Mouse (Mus musculus) skeletal muscle tissue, adult 2 months (tissue): ENCODE results near the gene Etfrf1.

Experiments used
- DNase-seq: peaks from one replicate; pipeline ENCODE4 v3.0.0-alpha.2; 2012; ENCODE audit warnings: low read depth, low spot score

The Etfrf1 gene

GRCm38 (mm10) chr6:145210816-145211338 is at the start of gene Etfrf1, which contains the start of gene Casc1:
TSS of gene Etfrf1 (plus strand) at chr6:145211134.
TSS of gene Casc1 (minus strand) at chr6:145211005.
- DNase-seq: peak; percentile 100

GRCm38 (mm10) chr6:145171892-145172606 is 38.9 kb upstream of the Etfrf1 start:
- no peak for DNase-seq

DNA sequence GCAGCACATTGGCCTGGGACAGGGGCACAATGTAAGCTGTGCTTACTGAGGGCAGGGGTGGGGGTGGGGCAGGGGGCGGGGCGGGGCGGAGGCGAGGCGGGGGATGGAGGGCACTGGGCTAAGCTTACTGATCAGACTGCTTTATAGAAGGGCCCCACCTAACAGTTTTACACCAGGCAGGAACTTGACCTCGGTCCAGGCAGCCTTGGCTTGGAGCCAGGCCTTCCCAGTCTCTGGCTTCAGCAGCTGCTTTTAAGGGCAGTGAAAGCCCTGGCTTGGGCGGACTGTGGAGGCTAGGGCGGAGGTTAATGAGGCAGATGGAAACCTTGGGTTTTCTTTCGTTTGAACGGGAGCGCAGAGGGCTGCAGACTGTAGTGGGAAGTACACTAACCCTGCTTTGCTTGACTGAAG is 37.1 kb upstream of the Etfrf1 start:
- DNase-seq: peak; percentile 70

- DNase-seq: no peak
Measured at GRCm38 (mm10) chr6:145175571-145175981, 35.4 kb upstream of the Etfrf1 start.

GRCm38 (mm10) chr6:145176474-145176873 is 34.5 kb upstream of the Etfrf1 start:
- DNase-seq: no peak

DNA sequence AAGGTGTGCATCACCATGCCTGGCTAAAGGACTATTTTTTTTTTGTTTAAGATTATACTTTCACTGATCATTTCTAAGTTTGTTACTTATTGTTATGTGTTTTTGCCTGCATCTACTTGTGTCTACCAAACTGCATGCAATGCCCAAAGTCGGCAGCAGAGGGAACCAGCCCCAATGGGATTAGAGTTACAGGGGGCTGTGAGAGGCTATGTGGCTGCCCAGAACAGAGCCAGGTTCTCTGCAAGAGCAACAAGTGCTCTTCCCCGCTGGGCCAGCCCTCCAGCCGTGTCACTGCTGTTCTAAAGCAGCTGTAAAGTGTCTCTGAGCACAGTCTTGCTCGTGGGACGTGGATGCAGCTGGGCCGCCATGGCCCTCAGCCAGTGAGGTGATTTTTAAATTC is 31.3 kb upstream of the Etfrf1 start:
- no peak for DNase-seq

- peak; percentile 72 for DNase-seq
Measured at GRCm38 (mm10) chr6:145182044-145182443, 28.9 kb upstream of the Etfrf1 start.

DNA sequence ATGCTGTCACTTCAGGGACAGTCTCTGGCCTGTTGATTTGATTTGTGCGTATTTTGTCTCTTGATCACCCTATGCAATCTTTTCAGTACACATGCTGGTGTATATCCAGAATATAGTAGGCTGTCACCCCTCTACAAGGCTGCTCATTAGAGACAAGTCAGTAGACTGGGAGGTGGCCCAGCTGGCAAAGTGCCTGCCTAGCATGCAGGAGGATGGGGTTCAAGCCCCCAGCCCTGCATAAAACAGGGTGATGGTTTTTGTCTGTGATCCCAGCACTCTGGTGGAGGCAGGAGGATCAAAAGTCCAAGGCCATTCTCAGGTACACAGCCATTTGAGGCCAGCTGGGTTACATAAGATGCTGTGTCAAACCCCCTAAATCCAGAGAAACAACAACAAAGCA is 24.8 kb upstream of the Etfrf1 start:
- DNase-seq: no peak

- no peak for DNase-seq
Measured at GRCm38 (mm10) chr6:145187093-145188088, 23.5 kb upstream of the Etfrf1 start.

DNA sequence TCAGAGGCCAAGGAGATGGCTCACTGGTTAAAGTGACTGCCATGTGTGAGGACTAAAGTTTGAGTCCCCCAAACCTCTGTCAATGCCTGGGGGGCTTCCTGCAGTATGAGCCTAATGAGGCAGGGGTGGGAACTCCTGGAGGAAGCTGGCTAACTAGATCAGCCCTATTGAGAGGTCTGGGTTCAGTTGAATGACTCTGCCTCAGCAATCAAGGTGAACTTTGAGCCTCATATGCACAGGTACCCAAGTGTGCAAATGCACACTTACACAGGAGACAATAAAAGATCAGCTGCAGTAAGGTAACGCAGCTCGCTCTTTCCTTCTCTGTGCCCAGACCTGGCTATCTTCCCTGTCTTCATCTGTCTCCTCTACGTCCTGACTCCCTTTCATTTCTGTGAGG is 17.9 kb upstream of the Etfrf1 start:
- no peak for DNase-seq

GRCm38 (mm10) chr6:145193446-145193845 is 17.5 kb upstream of the Etfrf1 start:
- no peak for DNase-seq

DNA sequence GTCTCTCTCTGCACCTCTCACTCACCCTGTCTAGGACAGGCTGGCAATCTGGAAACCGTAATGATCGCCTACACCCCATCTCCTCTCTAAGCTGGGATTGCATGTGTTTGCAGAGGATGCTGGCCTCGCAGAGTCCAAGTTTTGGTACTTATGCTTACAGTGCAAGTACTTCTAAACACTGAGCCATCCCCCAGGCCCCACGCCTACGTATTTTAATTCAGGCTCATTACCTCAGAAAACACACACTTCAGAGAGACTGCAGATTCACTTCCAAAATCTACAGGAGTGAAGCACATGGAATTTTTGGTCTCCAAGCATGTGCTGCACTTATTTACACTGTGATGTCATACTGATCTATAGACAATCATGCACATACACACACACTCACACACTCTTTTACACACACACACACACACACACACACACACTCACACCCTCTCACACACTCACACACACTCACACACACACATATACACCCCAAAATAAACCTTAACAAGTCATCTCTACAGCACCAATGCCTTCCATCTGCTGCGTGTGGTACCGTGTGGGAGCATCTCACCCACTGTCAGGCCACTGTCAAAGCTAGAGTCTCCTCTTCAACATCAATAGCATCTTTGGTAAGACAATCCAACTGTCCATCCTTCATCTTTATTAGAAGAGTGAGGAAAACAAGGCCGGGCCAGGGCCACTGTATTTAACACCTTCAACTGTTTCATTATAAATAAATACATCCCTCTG is 12.8 kb upstream of the Etfrf1 start:
- DNase-seq: no peak

- no peak for DNase-seq
Measured at GRCm38 (mm10) chr6:145202432-145203125, 8.4 kb upstream of the Etfrf1 start.

- DNase-seq: no peak
Measured at GRCm38 (mm10) chr6:145204440-145204839, 6.5 kb upstream of the Etfrf1 start.

DNA sequence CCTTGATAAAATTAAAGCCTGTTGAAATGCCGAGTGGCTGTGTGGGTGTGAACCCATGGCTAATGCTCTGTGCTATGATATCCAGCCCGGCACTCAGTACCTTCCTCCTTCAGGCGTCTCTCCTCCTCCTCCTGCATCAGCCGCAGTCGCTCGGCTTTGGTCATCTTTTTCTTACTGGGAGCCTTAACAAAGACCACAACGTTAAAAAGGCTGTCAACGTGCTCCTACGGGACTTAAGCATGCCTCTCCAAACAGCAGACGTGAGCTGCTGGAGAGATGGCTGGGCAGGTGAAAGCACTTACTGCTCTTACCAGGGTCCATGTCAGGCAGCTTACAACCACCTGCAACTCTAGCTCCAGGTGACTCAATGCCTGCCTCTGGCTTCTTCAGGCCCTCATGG is 5.8 kb upstream of the Etfrf1 start:
- DNase-seq: no peak

- peak; percentile 23 for DNase-seq
Measured at GRCm38 (mm10) chr6:145210056-145210680, 766 bp upstream of the Etfrf1 start.

DNA sequence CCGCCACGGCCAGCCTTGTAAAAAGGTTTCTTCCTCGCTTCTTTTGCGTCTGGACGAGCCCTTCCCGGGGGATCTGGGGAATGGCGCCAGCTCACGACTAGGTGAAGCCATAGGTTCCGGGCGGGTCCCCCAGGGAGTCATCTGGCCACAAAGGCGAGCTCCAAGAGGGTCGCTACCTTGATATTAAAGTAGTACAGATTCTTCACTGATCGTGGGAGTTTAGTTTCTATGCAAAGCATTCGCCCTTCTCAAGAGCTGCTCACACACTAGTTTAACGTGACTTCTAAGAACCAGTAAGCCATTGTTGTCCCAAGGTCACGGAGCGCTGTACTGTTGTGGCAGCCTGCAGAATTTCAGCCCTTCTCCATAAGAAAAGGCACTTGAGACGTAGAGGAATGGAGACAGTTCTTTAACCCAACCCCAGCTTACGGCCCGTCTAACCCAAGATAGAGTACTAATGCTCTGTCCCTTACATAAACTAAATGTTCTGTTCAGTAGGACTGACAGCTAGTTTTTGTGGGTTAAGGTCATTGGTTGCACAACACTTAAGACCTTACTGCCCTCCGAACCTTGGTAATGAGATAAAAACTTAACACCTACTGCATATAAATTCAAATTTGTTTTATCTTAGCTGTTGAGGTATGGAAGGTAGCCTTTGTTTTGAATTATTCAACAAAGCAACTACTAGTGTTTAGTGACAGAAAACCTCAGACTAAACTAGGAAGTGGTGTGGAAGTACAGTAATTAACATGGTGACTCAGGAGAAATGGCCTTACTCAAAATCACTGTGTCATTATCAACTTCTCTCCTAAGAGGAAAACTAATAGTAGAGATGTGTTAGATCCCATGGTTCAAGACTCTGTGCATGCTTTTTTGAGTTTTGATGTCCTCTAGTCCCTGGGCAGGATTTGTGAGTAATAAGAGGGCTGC is 707 bp downstream of the Etfrf1 start:
- DNase-seq: no peak

DNA sequence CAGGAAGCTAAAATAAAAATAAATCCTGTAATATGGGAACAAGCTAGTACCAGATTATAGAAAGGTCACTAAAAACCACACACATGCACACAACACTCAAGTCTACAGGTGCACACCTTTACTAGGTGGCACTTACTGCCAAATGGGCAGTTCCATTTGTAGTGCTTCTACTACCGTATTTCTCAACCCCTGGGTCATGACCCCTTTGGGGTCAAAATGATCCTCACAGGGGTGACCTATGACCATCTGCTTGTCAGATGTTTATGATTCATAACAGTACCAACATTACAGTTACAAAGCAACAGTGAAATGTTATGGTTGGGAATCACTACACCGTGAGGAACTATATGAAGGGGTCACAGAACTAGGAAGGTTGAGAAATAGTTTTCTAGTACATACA is 3.0 kb downstream of the Etfrf1 start:
- no peak for DNase-seq

DNA sequence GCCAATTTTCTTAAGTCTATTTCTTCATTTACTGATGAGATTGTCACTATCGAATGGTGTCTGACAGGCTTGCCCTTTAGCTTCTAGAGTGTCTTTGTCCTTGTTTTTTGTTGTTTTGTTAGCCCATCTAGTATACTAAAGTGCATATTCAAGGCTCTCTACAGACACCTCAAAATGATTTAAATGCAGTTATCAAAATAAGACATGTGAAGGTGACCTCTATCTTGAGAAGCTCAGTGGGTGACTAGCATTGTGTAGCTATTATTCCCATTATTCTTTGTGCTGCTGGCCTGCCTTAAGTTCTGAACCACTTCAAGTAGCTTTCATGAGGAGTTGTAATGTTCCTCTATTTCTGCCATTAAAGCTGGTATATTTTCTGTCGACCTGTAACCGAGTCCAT is 4.9 kb downstream of the Etfrf1 start:
- DNase-seq: no peak
